Comparison of ENCODE assay signal across 7 mouse cellular contexts in genomic region chr1:194620245-194620991, GRCm38 (mm10). TPM values are rescaled to one million over a fixed set of nuclear protein-coding genes. Genes with fewer than 3 reads are reported as not detected.
A peak's percentile ranks its signal among the peaks of the same experiment; 100 is the strongest.
DNase-seq lines count a peak whose midpoint lies in the region; ATAC-seq and TF ChIP-seq lines count a peak whose summit lies in the region.

No protein-coding gene starts in this region.

- peak overlapping the region; percentile 88 for H3K27ac ChIP-seq in hindbrain, embryonic 16.5 days (ENCODE audit: low read depth, low read length)
- peak overlapping the region; percentile 55; the same call in 1 of the 2 replicates for H3K27ac ChIP-seq in limb, embryonic 14.5 days (replicated peaks; ENCODE audit: low read depth, low read length)
- H3K27ac ChIP-seq in midbrain, embryonic 12.5 days (replicated peaks): peak overlapping the region; percentile 91

- no peaks in the 10 kb centered on the region for H3K9me3 ChIP-seq in hindbrain, embryonic 16.5 days (ENCODE audit: control insufficient read depth, low read length)
- no peaks in the 10 kb centered on the region for H3K9me3 ChIP-seq in limb, embryonic 14.5 days (ENCODE audit: control insufficient read depth, low read length)
- H3K9me3 ChIP-seq in midbrain, embryonic 12.5 days: no peaks in the 10 kb centered on the region

- H3K27me3 ChIP-seq in hindbrain, embryonic 16.5 days (replicated peaks; ENCODE audit: control insufficient read depth, insufficient read depth, low read length): no peaks in the 10 kb centered on the region
- 0 out of 2 replicates have a peak, but pooled peaks cover 8% of the 10 kb centered on the region for H3K27me3 ChIP-seq in limb, embryonic 14.5 days (ENCODE audit: control insufficient read depth, insufficient read depth, low read length)
- no peaks in the 10 kb centered on the region for H3K27me3 ChIP-seq in midbrain, embryonic 12.5 days

- peak overlapping the region; percentile 97 for H3K4me3 ChIP-seq in hindbrain, embryonic 16.5 days (ENCODE audit: low read length)
- peak overlapping the region; percentile 71 for H3K4me3 ChIP-seq in limb, embryonic 14.5 days (replicated peaks; ENCODE audit: low read length)
- peak overlapping the region; percentile 85 for H3K4me3 ChIP-seq in midbrain, embryonic 12.5 days

- H3K9ac ChIP-seq in hindbrain, embryonic 16.5 days (ENCODE audit: low read depth, low read length): peak overlapping the region; percentile 97
- peak overlapping the region; percentile 70 for H3K9ac ChIP-seq in limb, embryonic 14.5 days (ENCODE audit: low read depth, low read length, severe bottlenecking)
- H3K9ac ChIP-seq in midbrain, embryonic 12.5 days (replicated peaks): peak overlapping the region; percentile 91

- peak overlapping the region; percentile 90 for H3K4me2 ChIP-seq in hindbrain, embryonic 16.5 days (ENCODE audit: low read length)
- peak overlapping the region; percentile 98 for H3K4me2 ChIP-seq in limb, embryonic 14.5 days (replicated peaks; ENCODE audit: low read depth, low read length, severe bottlenecking)
- H3K4me2 ChIP-seq in midbrain, embryonic 12.5 days (replicated peaks): peak overlapping the region; percentile 87

- TF ChIP-seq POLR2A in limb, embryonic 14.5 days (IDR thresholded peaks at IDR 0.05; ENCODE audit: borderline replicate concordance, extremely low read depth, insufficient read depth, insufficient read length): no peak

- peaks cover 31% of the 10 kb centered on the region for H3K4me1 ChIP-seq in hindbrain, embryonic 16.5 days (ENCODE audit: control insufficient read depth, insufficient read depth, low read depth, low read length)
- peaks cover 9% of the 10 kb centered on the region; the same call in 1 of the 2 replicates for H3K4me1 ChIP-seq in limb, embryonic 14.5 days (ENCODE audit: control insufficient read depth, insufficient read depth, low read length)
- H3K4me1 ChIP-seq in midbrain, embryonic 12.5 days: peaks cover 51% of the 10 kb centered on the region

- under 1% methylated on average over 56 of the region's 56 CpGs for WGBS in hindbrain, embryonic 16.5 days
- WGBS in limb, embryonic 14.5 days: 4% methylated on average over 38 of the region's 56 CpGs
- under 1% methylated on average over 55 of the region's 56 CpGs for WGBS in midbrain, embryonic 12.5 days

- no peaks in the 10 kb centered on the region for H3K36me3 ChIP-seq in hindbrain, embryonic 16.5 days (ENCODE audit: control insufficient read depth, insufficient read depth, low read length)
- no peaks in the 10 kb centered on the region for H3K36me3 ChIP-seq in limb, embryonic 14.5 days (ENCODE audit: control insufficient read depth, insufficient read depth, low read length)
- no peaks in the 10 kb centered on the region for H3K36me3 ChIP-seq in midbrain, embryonic 12.5 days

- peak; percentile 31 for ATAC-seq in hindbrain, embryonic 16.5 days
- ATAC-seq in limb, embryonic 14.5 days (ENCODE audit: low FRiP score, low read depth): peak; percentile 9; the same call in 1 of the 2 replicates
- peak; percentile 42 for ATAC-seq in midbrain, embryonic 12.5 days (ENCODE audit: low FRiP score, low read depth)

- DNase-seq in adrenal gland, postnatal 10 days: peak; percentile 75
- DNase-seq in cerebellum, postnatal 36 days: peak; percentile 62 to 67
- DNase-seq in gastrocnemius, postnatal 10 days: peak; percentile 71
- DNase-seq in limb, embryonic 14.5 days (ENCODE audit: low spot score): peak; percentile 18
- peak; percentile 41 to 75 for DNase-seq in spleen, postnatal 4 days (ENCODE audit: low spot score in 2 of 2)

RNA-seq across cellular contexts. Expression of gene Plxna2, which starts 2.4 kb away (rescaled TPM):
- 10 to 100 TPM; 14.2 to 16.8 TPM for total RNA-seq in adrenal gland, postnatal 10 days (2021)
- total RNA-seq in gastrocnemius, postnatal 10 days (2021): 10 to 100 TPM; 15.8 to 20.0 TPM
- 24.2 and 28.3 TPM in 2 replicates for polyA plus RNA-seq in hindbrain, embryonic 16.5 days (2015; fragmentation: Nextera tagmentation; extraction: Ambion mirVana)
- polyA plus RNA-seq in limb, embryonic 14.5 days (2012; rRNA removed): 10.8 and 11.0 TPM in 2 replicates
- polyA plus RNA-seq in limb, embryonic 14.5 days (2014; fragmentation: Nextera tagmentation; extraction: Ambion mirVana): 10.2 and 11.9 TPM in 2 replicates
- polyA plus RNA-seq in midbrain, embryonic 12.5 days (2016; fragmentation: Nextera tagmentation; extraction: Ambion mirVana): 19.0 and 19.3 TPM in 2 replicates

Comparison
In these comparisons a context has a peak if more than half of its experiments do, and no peak if none do; other contexts are left out.
1. Peak in every context shown above with its lines: DNase-seq, ATAC-seq, H3K4me3 ChIP-seq and H3K27ac ChIP-seq.
2. DNase-seq: peak in every context shown above with its lines; median percentile 75 in adrenal gland, postnatal 10 days; 71 in gastrocnemius, postnatal 10 days; 64 in cerebellum, postnatal 36 days; 58 in spleen, postnatal 4 days; 18 in limb, embryonic 14.5 days.